Mouse (Mus musculus): ENCODE measurements around the gene Gmfg.
A peak's percentile ranks its signal among the peaks of the same experiment; 100 is the strongest.

The Gmfg gene

GRCm38 (mm10) chr7:28488030-28488491 lies 50.8 kb downstream of the Gmfg start:
- peak; percentile 35 to 58 for DNase-seq

- peak; percentile 82 to 90 for DNase-seq
Observed at GRCm38 (mm10) chr7:28490410-28490809, 53.2 kb downstream of the Gmfg start.

GRCm38 (mm10) chr7:28490903-28491302 lies 53.7 kb downstream of the Gmfg start:
- peak in 1 of 2 experiments; percentile 28 for DNase-seq

GRCm38 (mm10) chr7:28492310-28492709 lies 55.1 kb downstream of the Gmfg start:
- no peak for DNase-seq

GRCm38 (mm10) chr7:28495426-28495825 lies 58.2 kb downstream of the Gmfg start:
- DNase-seq, result no peak
